Mouse (Mus musculus) thymus, adult 2 months (tissue): Measurements from ENCODE around the gene Ice2. TPM values are rescaled to one million over a fixed set of nuclear protein-coding genes. Genes with fewer than 3 reads are reported as not detected.

Experiments used
- DNase-seq: peaks from one replicate; pipeline ENCODE4 v3.0.0; 2021
- H3K27ac ChIP-seq: fragments of 200-500 bp; 2 replicates; pipeline ENCODE4 v1.5.1; 2012; ENCODE audit warnings: low read length, control low read depth; ENCODE audit not compliant: control insufficient read depth, insufficient read depth
- H3K27me3 ChIP-seq: fragments of 200-500 bp; 2 replicates; pipeline ENCODE4 v1.6.1; 2012; ENCODE audit warnings: mild to moderate bottlenecking, low read length, moderate library complexity, mixed read lengths; ENCODE audit not compliant: control insufficient read depth, insufficient read depth
- H3K36me3 ChIP-seq: fragments of 200-500 bp; 2 replicates; pipeline ENCODE4 v1.6.1; 2012; ENCODE audit warnings: mild to moderate bottlenecking, low read length, moderate library complexity; ENCODE audit not compliant: control insufficient read depth, insufficient read depth
- H3K4me1 ChIP-seq: fragments of 200-500 bp; replicated peaks from 2 replicates; pipeline ENCODE4 v1.6.1; 2012; ENCODE audit warnings: low read length; ENCODE audit not compliant: control insufficient read depth, insufficient read depth
- H3K4me3 ChIP-seq: fragments of 200-500 bp; 2 replicates; pipeline ENCODE4 v1.5.1; 2012; ENCODE audit warnings: mild to moderate bottlenecking, low read length, control low read depth, moderate library complexity; ENCODE audit not compliant: control insufficient read depth, insufficient read depth
- CTCF ChIP-seq: fragments of 200-500 bp; IDR thresholded peaks from 2 replicates; pipeline ENCODE4 v1.5.1; 2012; ENCODE audit warnings: mild to moderate bottlenecking, control low read depth, low read length, moderate library complexity, borderline replicate concordance; ENCODE audit not compliant: control insufficient read depth, poor library complexity, insufficient read depth; ENCODE audit errors: extremely low read depth
- POLR2A ChIP-seq: fragments of 200-500 bp; IDR thresholded peaks from 2 replicates; pipeline ENCODE4 v1.6.1; 2012; ENCODE audit warnings: mild to moderate bottlenecking, low read length, control low read depth, moderate library complexity; ENCODE audit not compliant: control insufficient read depth, poor library complexity, insufficient read depth; ENCODE audit errors: extremely low read depth
- WGBS: fragments of 180-500 bp; shearing (Covaris S2); methylation state at CpG from one replicate; pipeline ENCODE4 v1.1.7; 2018; 5-methylcytosine and 5-hydroxymethylcytosine counted together
- polyA plus RNA-seq: library from polyadenylated mRNA; depleted of rRNA; stranded (reverse); fragments of >200 nt; gene quantifications from 2 replicates; pipeline ENCODE4 v1.2.3, GENCODE M21; 2012

Ice2 gene
- polyA plus RNA-seq, 1 experiment, result 5.6 TPM

GRCm38 (mm10) chr9:69377654-69378045 lies 20.1 kb upstream of the Ice2 start:
- H3K4me3 ChIP-seq, result no peak overlapping the region
- WGBS, result 95% methylated on average over 3 of the region's 3 CpGs
- H3K27me3 ChIP-seq, result no peaks in the 10 kb centered on the region
- DNase-seq, result no peak
- H3K27ac ChIP-seq, result no peak overlapping the region
- no peak for TF ChIP-seq CTCF
- no peak for TF ChIP-seq POLR2A
- H3K36me3 ChIP-seq, result no peaks in the 10 kb centered on the region
- H3K4me1 ChIP-seq, result peaks cover 2% of the 10 kb centered on the region; the same call in 1 of the 2 replicates

GRCm38 (mm10) chr9:69380546-69380945 lies 17.2 kb upstream of the Ice2 start:
- no peak overlapping the region for H3K27ac ChIP-seq
- no peak for DNase-seq
- no peak overlapping the region for H3K4me3 ChIP-seq
- no peaks in the 10 kb centered on the region for H3K27me3 ChIP-seq
- H3K4me1 ChIP-seq, result peaks cover 2% of the 10 kb centered on the region; the same call in 1 of the 2 replicates
- WGBS, result 50% methylated on average over 1 of the region's 1 CpGs
- no peaks in the 10 kb centered on the region for H3K36me3 ChIP-seq
- TF ChIP-seq CTCF (no peak), POLR2A (no peak)

GRCm38 (mm10) chr9:69381741-69382140 lies 16.0 kb upstream of the Ice2 start:
- Histone ChIP-seq H3K4me1 (peaks cover 2% of the 10 kb centered on the region; the same call in 1 of the 2 replicates), H3K4me3 (no peak overlapping the region), H3K27ac (no peak overlapping the region), H3K36me3 (no peaks in the 10 kb centered on the region), H3K27me3 (no peaks in the 10 kb centered on the region)
- TF ChIP-seq POLR2A, result no peak
- no peak for TF ChIP-seq CTCF
- DNase-seq, result no peak
- 67% methylated on average over 7 of the region's 7 CpGs for whole genome bisulfite sequencing

GRCm38 (mm10) chr9:69384475-69384874 lies 13.2 kb upstream of the Ice2 start:
- WGBS, result 95% methylated on average over 17 of the region's 17 CpGs
- no peak overlapping the region for H3K27ac ChIP-seq
- peaks cover 2% of the 10 kb centered on the region; the same call in 1 of the 2 replicates for H3K4me1 ChIP-seq
- H3K27me3 ChIP-seq, result no peaks in the 10 kb centered on the region
- no peaks in the 10 kb centered on the region for H3K36me3 ChIP-seq
- TF ChIP-seq POLR2A (no peak), CTCF (no peak)
- H3K4me3 ChIP-seq, result no peak overlapping the region
- no peak for DNase-seq

- TF ChIP-seq CTCF, result no peak
- no peak for TF ChIP-seq POLR2A
- 88% methylated on average over 1 of the region's 1 CpGs for WGBS
- Histone ChIP-seq H3K27me3 (no peaks in the 10 kb centered on the region), H3K4me1 (peaks cover 2% of the 10 kb centered on the region; the same call in 1 of the 2 replicates), H3K27ac (no peak overlapping the region), H3K36me3 (no peaks in the 10 kb centered on the region), H3K4me3 (no peak overlapping the region)
- DNase-seq, result no peak
These were observed 12.8 kb upstream of the Ice2 start for GRCm38 (mm10) chr9:69384905-69385304.

GRCm38 (mm10) chr9:69387296-69387695 lies 10.4 kb upstream of the Ice2 start:
- WGBS, result 95% methylated on average over 4 of the region's 4 CpGs
- Histone ChIP-seq H3K27me3 (no peaks in the 10 kb centered on the region), H3K4me3 (no peak overlapping the region), H3K27ac (no peak overlapping the region), H3K36me3 (no peaks in the 10 kb centered on the region), H3K4me1 (peaks cover 2% of the 10 kb centered on the region; the same call in 1 of the 2 replicates)
- no peak for DNase-seq
- TF ChIP-seq POLR2A (no peak), CTCF (no peak)

GRCm38 (mm10) chr9:69390631-69391030 lies 7.1 kb upstream of the Ice2 start:
- WGBS, result 78% methylated on average over 4 of the region's 4 CpGs
- TF ChIP-seq POLR2A (no peak), CTCF (no peak)
- no peaks in the 10 kb centered on the region for H3K27me3 ChIP-seq

More at GRCm38 (mm10) chr9:69390631-69391030, 7.1 kb upstream of the Ice2 start:
- H3K4me3 ChIP-seq, result no peak overlapping the region
- H3K4me1 ChIP-seq, result peaks cover 5% of the 10 kb centered on the region; the same call in 1 of the 2 replicates
- no peaks in the 10 kb centered on the region for H3K36me3 ChIP-seq
- H3K27ac ChIP-seq, result no peak overlapping the region
- DNase-seq, result no peak
